Mouse (Mus musculus) forebrain, embryonic 12.5 days (tissue): ENCODE data around the gene Pip4k2b. TPM values are rescaled to one million over a fixed set of nuclear protein-coding genes. Genes with fewer than 3 reads are reported as not detected.

ENCODE experiments used
- ATAC-seq: fragments of 200-750 bp; cut with Nextera tagmentation; 2 replicates; pipeline ENCODE4 v1.8.0; 2017; ENCODE audit warnings: moderate TSS enrichment; ENCODE audit not compliant: low FRiP score
- H3K27ac ChIP-seq: fragments of 300-500 bp; sonication (generic); 2 replicates; pipeline ENCODE4 v1.5.1; 2016; ENCODE audit warnings: mild to moderate bottlenecking
- H3K27me3 ChIP-seq: fragments of 300-500 bp; sonication (generic); 2 replicates; pipeline ENCODE4 v1.6.1; 2016; ENCODE audit warnings: mild to moderate bottlenecking
- H3K36me3 ChIP-seq: fragments of 300-500 bp; sonication (generic); replicated peaks from 2 replicates; pipeline ENCODE4 v1.6.1; 2016; ENCODE audit warnings: mild to moderate bottlenecking
- H3K4me1 ChIP-seq: fragments of 300-500 bp; sonication (generic); 2 replicates; pipeline ENCODE4 v1.6.1; 2016
- H3K4me2 ChIP-seq: fragments of 300-500 bp; sonication (generic); 2 replicates; pipeline ENCODE4 v1.6.1; 2016; ENCODE audit warnings: mild to moderate bottlenecking, moderate library complexity
- H3K4me3 ChIP-seq: fragments of 300-500 bp; sonication (generic); replicated peaks from 2 replicates; pipeline ENCODE4 v1.5.1; 2016; ENCODE audit warnings: mild to moderate bottlenecking
- H3K9ac ChIP-seq: fragments of 300-500 bp; sonication (generic); 2 replicates; pipeline ENCODE4 v1.6.1; 2016; ENCODE audit warnings: mild to moderate bottlenecking
- H3K9me3 ChIP-seq: fragments of 300-500 bp; sonication (generic); 2 replicates; pipeline ENCODE4 v1.6.1; 2016
- WGBS: fragments of 180-500 bp; shearing (Covaris S2); methylation state at CpG from one replicate; pipeline ENCODE4 v1.1.7; 2016; 5-methylcytosine and 5-hydroxymethylcytosine counted together
- polyA plus RNA-seq: library from polyadenylated mRNA; unstranded; fragments of >200 nt; fragmentation: Nextera tagmentation; extraction: Ambion mirVana; gene quantifications from 2 replicates; pipeline ENCODE4 v1.2.1, GENCODE M21; 2016

The Pip4k2b gene
- polyA plus RNA-seq, 1 experiment from 2014 or later: 2.7 TPM

DNA sequence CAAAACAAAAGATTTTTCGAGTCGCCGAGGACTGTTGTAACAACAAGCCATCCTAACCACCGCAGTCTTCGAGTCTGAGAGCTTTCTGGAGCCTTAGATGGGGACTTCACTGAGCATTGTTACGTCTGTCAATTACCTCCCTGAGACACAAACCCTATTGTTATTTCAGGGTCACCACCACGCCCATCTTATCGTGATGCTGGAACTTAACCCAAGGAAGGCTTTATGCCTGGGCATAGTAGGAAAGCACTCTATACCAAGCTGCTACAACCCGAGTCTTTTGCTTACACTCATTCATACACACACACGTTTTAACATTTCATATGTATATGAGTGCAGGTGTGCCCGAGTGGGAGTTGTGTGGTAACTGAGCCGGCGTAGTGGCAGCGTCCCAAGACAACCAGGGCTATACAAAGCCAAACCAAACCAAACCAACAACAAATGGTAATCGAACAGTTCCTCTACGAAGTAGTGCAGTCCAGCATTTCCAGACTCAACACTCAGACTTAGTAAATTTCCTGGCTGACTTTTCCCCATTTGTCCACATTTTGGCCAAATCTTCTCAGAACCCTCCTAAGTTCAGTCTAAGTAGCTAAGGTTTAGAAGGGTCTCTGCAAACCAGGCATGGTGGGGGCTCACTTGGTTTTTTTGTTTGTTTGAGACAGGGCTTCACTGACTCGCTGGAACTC is 31.4 kb upstream of the Pip4k2b start, which contains the start of gene 1700001P01Rik:
TSS of gene 1700001P01Rik (minus strand) at position 111 of the 689 bp plus-strand sequence.
- Histone ChIP-seq H3K4me1 (peaks cover 21% of the 10 kb centered on the region), H3K4me3 (no peak within 1 kb of the TSS), H3K9ac (no peak within 1 kb of the TSS), H3K9me3 (no peaks in the 10 kb centered on the region), H3K27ac (no peak within 1 kb of the TSS), H3K4me2 (no peak within 1 kb of the TSS), H3K36me3 (peaks cover 55% of the 10 kb centered on the region), H3K27me3 (no peaks in the 10 kb centered on the region)
- no peak for ATAC-seq
- WGBS: 46% methylated on average over 17 of the region's 17 CpGs

DNA sequence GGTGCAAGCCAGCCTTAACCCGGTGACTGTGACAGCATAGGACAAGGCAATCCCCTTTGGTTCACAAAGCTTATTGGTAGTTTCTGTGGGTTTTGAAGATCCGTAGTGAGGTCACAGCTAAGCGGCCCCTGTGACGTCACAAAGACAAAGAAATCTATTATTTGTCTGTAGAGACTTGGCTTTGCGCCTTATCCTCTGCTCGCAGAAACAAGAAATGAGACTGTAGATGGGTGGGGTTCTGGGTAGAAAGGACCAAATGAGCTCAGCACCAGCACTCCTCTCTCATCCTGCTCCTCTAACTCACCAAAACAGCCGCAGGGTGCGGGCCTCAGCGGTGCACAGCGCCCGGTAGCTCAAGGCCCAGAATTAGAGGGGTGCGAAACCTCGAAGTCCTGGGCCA is 30.7 kb upstream of the Pip4k2b start:
- no peak overlapping the region for H3K4me2 ChIP-seq
- H3K4me1 ChIP-seq: peaks cover 13% of the 10 kb centered on the region
- no peaks in the 10 kb centered on the region for H3K9me3 ChIP-seq
- no peak for ATAC-seq
- no peak overlapping the region for H3K4me3 ChIP-seq
- H3K36me3 ChIP-seq: peaks cover 47% of the 10 kb centered on the region
- H3K27ac ChIP-seq: no peak overlapping the region
- 80% methylated on average over 13 of the region's 13 CpGs for WGBS
- H3K27me3 ChIP-seq: no peaks in the 10 kb centered on the region
- no peak overlapping the region for H3K9ac ChIP-seq

DNA sequence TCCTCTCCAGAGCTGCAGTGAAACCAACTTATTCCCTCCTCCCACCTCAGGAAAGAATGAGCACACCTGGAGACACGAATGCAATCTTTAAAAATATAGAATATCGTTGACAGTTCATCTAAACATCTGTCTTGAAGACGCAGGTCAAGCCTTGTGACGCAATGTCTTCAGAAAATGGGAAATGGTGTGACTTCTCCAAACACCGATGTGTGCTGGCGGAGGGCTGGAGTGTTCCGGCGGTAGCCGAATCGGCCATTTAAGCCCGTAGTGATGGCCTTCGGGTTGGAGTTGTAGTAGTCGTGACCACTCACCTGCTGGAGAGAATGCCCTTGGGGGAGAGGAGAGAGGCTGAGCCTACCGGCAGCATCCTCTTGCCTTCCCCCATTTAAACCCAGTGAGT is 26.9 kb upstream of the Pip4k2b start:
- Histone ChIP-seq H3K9me3 (no peaks in the 10 kb centered on the region), H3K27ac (no peak overlapping the region), H3K36me3 (peaks cover 12% of the 10 kb centered on the region), H3K4me2 (no peak overlapping the region), H3K4me3 (no peak overlapping the region), H3K9ac (no peak overlapping the region), H3K27me3 (no peaks in the 10 kb centered on the region), H3K4me1 (peaks cover 7% of the 10 kb centered on the region; the same call in 1 of the 2 replicates)
- ATAC-seq: no peak
- 83% methylated on average over 14 of the region's 14 CpGs for WGBS

DNA sequence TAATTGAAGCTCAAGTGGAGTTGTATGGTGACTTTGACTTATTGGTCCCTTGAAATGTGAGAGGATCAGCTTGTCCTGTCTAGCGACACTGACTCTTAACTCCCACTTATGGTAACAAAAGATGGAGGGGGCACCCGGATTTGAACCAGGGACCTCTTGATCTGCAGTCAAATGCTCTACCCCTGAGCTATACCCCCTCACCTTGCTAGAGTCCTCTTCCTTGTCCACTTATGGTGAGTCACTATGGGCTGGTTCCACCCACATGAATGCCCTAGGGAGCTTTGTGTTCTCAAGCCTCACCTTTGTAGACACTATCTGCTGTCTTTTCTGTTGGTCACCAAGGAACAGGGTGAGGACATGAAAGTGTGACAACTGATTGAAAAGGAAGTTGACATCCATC is 25.2 kb upstream of the Pip4k2b start:
- ATAC-seq: no peak
- Histone ChIP-seq H3K4me3 (no peak overlapping the region), H3K36me3 (no peaks in the 10 kb centered on the region), H3K27ac (no peak overlapping the region), H3K4me1 (peaks cover 17% of the 10 kb centered on the region), H3K4me2 (no peak overlapping the region), H3K9ac (no peak overlapping the region), H3K27me3 (no peaks in the 10 kb centered on the region), H3K9me3 (no peaks in the 10 kb centered on the region)
- WGBS: 47% methylated on average over 2 of the region's 2 CpGs

DNA sequence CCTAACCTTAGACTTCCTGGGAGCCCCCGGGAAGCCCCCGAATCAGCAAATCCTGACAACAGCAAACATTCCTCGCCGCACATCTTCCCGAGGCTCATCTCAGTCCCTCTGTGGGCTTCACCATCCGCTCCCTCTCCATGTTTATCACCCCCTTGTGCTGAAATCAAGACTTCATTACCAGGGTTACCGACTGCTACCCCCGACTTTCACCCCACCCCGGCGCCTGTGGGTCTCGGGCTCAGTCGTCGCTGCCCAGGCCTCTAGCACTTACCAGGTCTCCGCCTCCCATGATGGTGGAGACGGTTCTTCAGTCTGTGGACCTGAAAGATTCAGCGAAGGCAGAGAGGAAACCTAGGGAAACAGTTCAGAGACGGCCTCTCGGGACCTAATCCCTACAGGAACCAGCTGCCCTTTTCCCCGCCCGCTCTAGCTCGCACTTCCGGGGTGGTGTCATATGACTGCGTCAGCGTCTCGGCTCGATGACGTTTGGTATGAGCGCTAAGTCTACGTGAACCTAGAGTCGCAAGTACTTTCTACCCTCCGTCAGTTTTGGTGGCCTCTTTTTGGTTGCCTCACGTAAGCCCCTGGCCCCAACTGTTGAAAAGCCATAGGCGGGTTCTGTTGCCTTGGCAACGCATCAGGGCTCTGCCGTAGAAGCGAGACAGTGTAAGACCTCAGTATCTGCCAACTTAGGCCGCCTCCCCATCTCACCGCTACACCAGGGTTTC is 21.8 kb upstream of the Pip4k2b start, which contains the start of gene Cwc25:
TSS of gene Cwc25 (minus strand) at position 403 of the 728 bp plus-strand sequence.
- WGBS: 1% methylated on average over 38 of the region's 38 CpGs
- Histone ChIP-seq H3K27me3 (no peaks in the 10 kb centered on the region), H3K4me2 (peak within 1 kb of the TSS; percentile 92), H3K9ac (peak within 1 kb of the TSS; percentile 92), H3K4me3 (peak within 1 kb of the TSS; percentile 92), H3K4me1 (peaks cover 21% of the 10 kb centered on the region), H3K27ac (peak within 1 kb of the TSS; percentile 85), H3K9me3 (no peaks in the 10 kb centered on the region), H3K36me3 (peaks cover 28% of the 10 kb centered on the region)
- ATAC-seq: peak; percentile 93

DNA sequence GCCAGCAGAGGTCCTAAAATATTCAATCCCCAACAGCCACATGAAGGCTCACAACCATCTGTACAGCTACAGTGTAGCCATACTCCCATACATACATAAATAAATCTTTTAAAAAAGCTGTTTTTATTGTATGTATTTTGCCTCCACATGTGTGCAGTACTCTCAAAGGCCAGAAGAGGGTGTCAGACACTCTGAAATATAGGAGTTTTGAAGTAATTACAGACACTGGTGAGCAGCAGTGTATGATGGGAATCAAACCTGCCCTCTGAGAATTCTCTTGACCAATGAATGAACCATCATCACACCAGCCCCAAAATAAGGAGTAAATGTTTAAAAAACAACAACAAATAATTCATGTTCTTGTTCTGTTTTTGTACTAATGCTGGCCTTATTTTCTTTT is 17.1 kb upstream of the Pip4k2b start:
- ATAC-seq: no peak
- peaks cover 63% of the 10 kb centered on the region for H3K36me3 ChIP-seq
- H3K9me3 ChIP-seq: no peaks in the 10 kb centered on the region
- H3K27ac ChIP-seq: no peak overlapping the region
- H3K4me1 ChIP-seq: peaks cover 18% of the 10 kb centered on the region
- no peaks in the 10 kb centered on the region for H3K27me3 ChIP-seq
- H3K4me3 ChIP-seq: no peak overlapping the region
- no peak overlapping the region for H3K9ac ChIP-seq
- H3K4me2 ChIP-seq: no peak overlapping the region

DNA sequence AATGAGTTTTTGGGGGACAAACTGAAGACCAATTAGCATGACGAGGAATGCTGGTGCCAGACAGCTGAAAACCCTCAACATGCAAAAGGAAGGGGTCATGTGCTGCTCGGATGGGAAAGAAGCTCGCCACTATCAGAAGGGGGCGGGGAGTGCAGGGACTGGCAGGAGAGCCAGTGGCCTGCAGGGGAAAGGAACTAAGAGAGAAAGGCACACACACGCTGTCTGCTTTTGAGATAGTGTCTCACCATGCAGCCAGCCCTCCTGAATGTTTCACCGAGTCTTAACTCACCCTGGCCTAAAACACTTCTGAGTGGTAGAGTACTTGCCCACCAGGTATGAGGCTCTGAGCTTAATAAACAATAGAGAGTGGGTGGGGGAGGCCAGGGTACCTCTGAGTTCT is 14.4 kb upstream of the Pip4k2b start:
- Histone ChIP-seq H3K4me2 (no peak overlapping the region), H3K4me3 (no peak overlapping the region), H3K4me1 (no peaks in the 10 kb centered on the region), H3K9ac (no peak overlapping the region), H3K27ac (no peak overlapping the region), H3K27me3 (no peaks in the 10 kb centered on the region), H3K36me3 (peaks cover 78% of the 10 kb centered on the region), H3K9me3 (no peaks in the 10 kb centered on the region)
- no peak for ATAC-seq
- 90% methylated on average over 6 of the region's 6 CpGs for WGBS

DNA sequence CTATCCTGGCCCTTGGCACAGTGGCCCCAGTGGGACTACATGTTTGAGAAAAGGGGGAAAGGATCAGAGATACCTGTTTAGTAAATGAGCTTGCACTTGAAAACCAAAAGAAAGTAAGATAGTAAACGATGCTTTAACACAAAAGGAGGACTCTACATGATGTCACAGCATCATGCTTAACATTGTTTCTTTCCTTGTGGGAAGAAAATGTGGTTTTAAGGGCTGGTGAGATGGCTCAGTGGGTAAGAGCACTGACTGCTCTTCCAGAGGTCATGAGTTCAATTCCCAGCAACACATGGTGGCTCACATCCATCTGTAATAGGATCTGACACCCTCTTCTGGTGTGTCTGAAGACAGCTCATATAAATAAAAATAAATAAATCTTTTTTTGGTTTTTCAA is 13.6 kb upstream of the Pip4k2b start:
- Histone ChIP-seq H3K36me3 (peaks cover 80% of the 10 kb centered on the region), H3K27ac (no peak overlapping the region), H3K9me3 (no peaks in the 10 kb centered on the region), H3K4me3 (no peak overlapping the region), H3K4me2 (no peak overlapping the region), H3K9ac (no peak overlapping the region), H3K27me3 (no peaks in the 10 kb centered on the region), H3K4me1 (no peaks in the 10 kb centered on the region)
- 91% methylated on average over 1 of the region's 1 CpGs for WGBS
- no peak for ATAC-seq

DNA sequence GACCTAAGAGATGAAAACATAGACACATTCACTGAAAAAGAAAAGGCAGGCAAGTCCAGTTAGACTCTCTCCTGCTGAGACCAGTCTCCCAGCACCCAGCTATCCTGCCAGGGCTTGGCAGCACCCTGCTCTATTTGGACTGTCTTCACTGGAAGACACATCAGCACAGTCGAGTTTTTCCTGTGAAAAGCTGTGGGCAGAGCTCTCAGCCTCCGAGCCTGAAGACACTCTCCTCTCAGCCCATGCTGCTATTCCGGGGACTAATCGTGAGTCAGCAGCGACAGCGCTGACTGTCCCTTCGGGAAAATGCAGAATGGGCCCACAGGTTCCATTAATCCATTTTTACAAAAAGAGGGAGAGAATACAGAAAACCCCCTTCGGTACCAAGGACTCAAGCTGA is 8.8 kb upstream of the Pip4k2b start:
- Histone ChIP-seq H3K4me1 (no peaks in the 10 kb centered on the region), H3K9me3 (no peaks in the 10 kb centered on the region), H3K36me3 (peaks cover 86% of the 10 kb centered on the region), H3K27me3 (no peaks in the 10 kb centered on the region), H3K9ac (no peak overlapping the region), H3K4me3 (no peak overlapping the region), H3K27ac (no peak overlapping the region), H3K4me2 (no peak overlapping the region)
- no peak for ATAC-seq
- WGBS: 94% methylated on average over 8 of the region's 8 CpGs

DNA sequence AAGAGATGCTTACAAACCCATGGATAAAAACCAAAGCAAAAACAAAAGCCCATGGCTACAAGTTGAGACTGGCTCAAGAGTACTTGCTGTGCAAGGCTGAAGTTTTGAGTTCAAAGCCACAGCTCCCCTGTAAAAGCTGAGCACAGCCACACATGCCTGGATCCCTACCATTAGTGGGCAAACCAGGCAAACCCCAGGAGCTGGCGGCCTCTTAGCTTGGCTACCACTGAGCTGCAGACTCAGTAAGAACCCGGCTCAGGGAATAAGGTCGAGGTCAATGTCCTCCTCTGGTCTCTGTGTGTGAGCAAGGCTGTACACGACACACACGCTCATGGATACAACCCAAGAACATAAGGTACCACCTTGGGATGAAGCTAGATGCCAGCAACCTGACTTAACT is 4.0 kb upstream of the Pip4k2b start:
- WGBS: 91% methylated on average over 5 of the region's 5 CpGs
- Histone ChIP-seq H3K27ac (no peak overlapping the region), H3K9ac (no peak overlapping the region), H3K9me3 (no peaks in the 10 kb centered on the region), H3K4me2 (no peak overlapping the region), H3K4me1 (peaks cover 4% of the 10 kb centered on the region), H3K27me3 (no peaks in the 10 kb centered on the region), H3K36me3 (peaks cover 69% of the 10 kb centered on the region), H3K4me3 (no peak overlapping the region)
- ATAC-seq: no peak

DNA sequence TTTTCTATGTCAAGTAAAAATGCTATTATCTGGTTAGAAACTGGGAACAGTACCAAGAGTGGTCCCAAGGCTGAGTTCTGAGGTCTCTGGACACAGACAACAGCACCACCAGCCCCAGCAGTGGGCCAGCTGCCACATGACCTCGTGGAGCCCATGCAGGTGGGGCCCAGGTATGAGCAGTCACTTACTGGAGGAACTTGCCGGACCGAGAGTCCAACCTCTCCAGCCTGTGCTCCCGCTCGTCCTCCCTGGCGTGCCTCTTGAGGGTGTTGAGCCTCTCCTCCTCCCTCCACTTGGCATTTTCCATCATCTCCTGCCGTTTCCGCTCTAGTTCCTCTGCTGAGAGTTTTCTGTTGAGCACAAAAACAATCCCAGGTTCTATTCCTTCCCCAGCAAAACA is 3.3 kb upstream of the Pip4k2b start:
- no peak overlapping the region for H3K9ac ChIP-seq
- H3K4me3 ChIP-seq: no peak overlapping the region
- no peaks in the 10 kb centered on the region for H3K9me3 ChIP-seq
- H3K27ac ChIP-seq: no peak overlapping the region
- H3K4me1 ChIP-seq: peaks cover 11% of the 10 kb centered on the region
- H3K4me2 ChIP-seq: no peak overlapping the region
- peaks cover 62% of the 10 kb centered on the region for H3K36me3 ChIP-seq
- ATAC-seq: no peak
- no peaks in the 10 kb centered on the region for H3K27me3 ChIP-seq
- WGBS: 95% methylated on average over 8 of the region's 8 CpGs

DNA sequence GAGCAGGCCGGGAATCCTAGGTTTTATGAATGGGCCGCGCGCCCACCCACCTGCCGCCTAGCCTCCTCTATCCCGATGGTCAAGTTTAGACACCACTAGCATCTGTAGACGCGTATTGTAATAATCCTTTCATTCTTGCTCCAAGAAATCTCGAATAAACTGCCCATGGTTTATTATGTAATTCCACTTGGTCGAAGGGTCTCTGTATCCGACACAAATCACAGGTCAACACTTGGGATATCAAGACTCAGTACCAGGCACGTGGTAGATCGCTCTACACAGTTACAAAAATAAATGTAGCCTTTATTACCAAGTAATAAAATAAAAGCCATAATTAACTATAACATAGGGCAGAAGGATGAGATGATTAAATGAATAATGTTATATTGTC is 822 bp upstream of the Pip4k2b start:
- H3K9ac ChIP-seq: no peak overlapping the region
- H3K4me1 ChIP-seq: peaks cover 22% of the 10 kb centered on the region
- no peak; the same call in 1 of the 2 replicates for ATAC-seq
- H3K4me3 ChIP-seq: peak overlapping the region; percentile 72
- WGBS: 12% methylated on average over 13 of the region's 13 CpGs
- H3K27ac ChIP-seq: no peak overlapping the region
- H3K4me2 ChIP-seq: peak overlapping the region; percentile 78
- H3K9me3 ChIP-seq: no peaks in the 10 kb centered on the region
- H3K36me3 ChIP-seq: peaks cover 39% of the 10 kb centered on the region
- no peaks in the 10 kb centered on the region for H3K27me3 ChIP-seq
